Mouse (Mus musculus): Measurements from ENCODE around the gene Hist1h4b. TPM values are rescaled to one million over a fixed set of nuclear protein-coding genes. Genes with fewer than 3 reads are reported as not detected.
"Not testable (repeated sequence)": the region's sequence is repeated elsewhere in the genome, so short reads cannot be mapped to it uniquely, and the experiment has no call there.

Gene Hist1h4b
- polyA plus RNA-seq, 1 experiment: 16.8 TPM

DNA sequence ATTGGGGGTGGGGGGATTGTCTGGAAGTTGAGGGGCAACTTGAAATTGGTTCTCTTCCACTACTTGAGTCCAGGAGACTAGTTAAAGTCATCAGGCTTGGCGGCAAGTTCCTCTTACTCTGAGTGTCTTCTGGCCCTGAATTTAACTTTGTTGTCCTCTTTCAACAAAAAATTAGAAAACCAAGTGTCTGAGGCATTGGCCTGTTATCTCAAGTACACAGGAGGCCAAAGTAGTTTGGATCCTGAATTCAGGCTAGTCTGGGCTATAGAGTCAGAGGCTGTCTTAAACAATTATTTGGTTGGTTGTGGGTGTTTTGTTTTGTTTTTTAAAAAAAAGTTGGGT is 8.3 kb downstream of the Hist1h4b start:
- Histone ChIP-seq H3K79me3 (ENCODE audit: low read depth) (no peaks in the 10 kb centered on the region), H3K79me2 (ENCODE audit: control insufficient read depth, insufficient read depth) (no peaks in the 10 kb centered on the region), H3K27me3 (ENCODE audit: control insufficient read depth, insufficient read depth, insufficient read length) (no peaks in the 10 kb centered on the region), H3ac (ENCODE audit: control insufficient read depth, insufficient read length, low read depth) (no peak overlapping the region), H3K4me3 (ENCODE audit: insufficient read depth, poor library complexity, severe bottlenecking) (no peak overlapping the region), H3K36me3 (ENCODE audit: control insufficient read depth, insufficient read depth) (no peaks in the 10 kb centered on the region)
- TF ChIP-seq MYOD1 (IDR thresholded peaks at IDR 0.05; ENCODE audit: control insufficient read depth, insufficient read length, low read depth) (no peak), CTCF (IDR thresholded peaks at IDR 0.05; ENCODE audit: control insufficient read depth, insufficient read depth, insufficient read length) (no peak), USF1 (IDR thresholded peaks at IDR 0.05; ENCODE audit: low read depth) (no peak), MAX (IDR thresholded peaks at IDR 0.05) (no peak)

DNA sequence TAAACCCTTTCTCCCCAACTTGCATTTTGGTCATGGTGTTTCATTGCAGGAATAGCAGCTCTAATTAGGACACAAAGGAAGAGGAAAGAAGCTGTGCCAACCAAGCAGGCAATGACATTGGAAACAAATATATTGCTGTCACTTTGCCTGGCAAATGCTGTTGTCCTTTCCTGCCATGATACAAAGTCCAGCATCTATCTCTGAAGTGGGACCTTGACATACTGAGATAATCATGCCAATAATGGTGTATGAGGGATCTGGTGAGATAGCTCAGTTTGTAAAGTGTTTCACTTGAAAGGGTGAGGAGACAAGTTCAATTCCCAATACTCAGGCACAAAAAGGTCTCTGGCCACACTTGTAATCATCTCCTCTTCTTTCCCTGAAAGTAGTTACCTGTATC is 10.0 kb downstream of the Hist1h4b start:
- H3K79me3 ChIP-seq (ENCODE audit: low read depth): no peaks in the 10 kb centered on the region
- H3K36me3 ChIP-seq (ENCODE audit: control insufficient read depth, insufficient read depth): no peaks in the 10 kb centered on the region
- no peaks in the 10 kb centered on the region for H3K27me3 ChIP-seq (ENCODE audit: control insufficient read depth, insufficient read depth, insufficient read length)
- no peaks in the 10 kb centered on the region for H3K79me2 ChIP-seq (ENCODE audit: control insufficient read depth, insufficient read depth)
- H3ac ChIP-seq (ENCODE audit: control insufficient read depth, insufficient read length, low read depth): no peak overlapping the region
- no peak for TF ChIP-seq USF1 (IDR thresholded peaks at IDR 0.05; ENCODE audit: low read depth)
- TF ChIP-seq CEBPB (IDR thresholded peaks at IDR 0.05; ENCODE audit: low read depth): no peak
- no peak for TF ChIP-seq MYOG (IDR thresholded peaks at IDR 0.05; ENCODE audit: control insufficient read depth, extremely low read depth, insufficient read length)
- TF ChIP-seq MYOD1 (IDR thresholded peaks at IDR 0.05; ENCODE audit: control insufficient read depth, insufficient read length, low read depth): no peak
- TF ChIP-seq MAX (IDR thresholded peaks at IDR 0.05): no peak
- no peak for TF ChIP-seq FOSL1 (IDR thresholded peaks at IDR 0.05; ENCODE audit: insufficient read depth, low read length, poor library complexity, severe bottlenecking)
- TF ChIP-seq CTCF (IDR thresholded peaks at IDR 0.05; ENCODE audit: control insufficient read depth, insufficient read depth, insufficient read length): no peak
- H3K4me3 ChIP-seq (ENCODE audit: insufficient read depth, poor library complexity, severe bottlenecking): no peak overlapping the region

DNA sequence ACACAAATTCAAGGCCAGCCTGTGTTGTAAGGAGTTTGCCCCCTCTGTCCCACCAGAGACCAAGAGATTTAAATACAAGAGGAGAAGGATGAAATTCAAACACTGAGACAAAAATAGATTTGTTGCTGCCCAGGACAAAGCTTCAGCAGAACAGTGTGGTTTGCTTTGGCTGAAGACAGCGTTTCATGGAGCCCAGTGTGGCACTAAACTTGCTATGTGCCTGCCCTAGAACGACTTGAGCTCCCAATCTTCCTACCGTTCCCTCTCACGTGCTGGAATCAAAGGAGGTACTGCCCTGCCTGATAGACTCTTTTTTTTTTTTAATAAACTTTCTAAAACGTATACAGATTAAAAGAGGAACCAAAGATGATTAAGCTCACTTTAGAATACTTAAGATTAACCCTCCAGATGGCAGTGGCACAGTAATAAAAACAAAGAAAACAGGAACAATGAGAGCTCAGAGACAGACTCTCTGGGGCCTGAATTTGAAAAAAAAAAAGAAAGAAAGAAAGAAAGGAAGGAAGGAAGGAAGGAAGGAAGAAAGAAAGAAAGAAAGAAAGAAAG is 12.1 kb downstream of the Hist1h4b start:
- H3K36me3 ChIP-seq (ENCODE audit: control insufficient read depth, insufficient read depth): no peaks in the 10 kb centered on the region
- no peak overlapping the region for H3K4me3 ChIP-seq (ENCODE audit: insufficient read depth, poor library complexity, severe bottlenecking)
- no peaks in the 10 kb centered on the region for H3K27me3 ChIP-seq (ENCODE audit: control insufficient read depth, insufficient read depth, insufficient read length)
- H3K79me2 ChIP-seq (ENCODE audit: control insufficient read depth, insufficient read depth): no peaks in the 10 kb centered on the region
- no peak overlapping the region for H3ac ChIP-seq (ENCODE audit: control insufficient read depth, insufficient read length, low read depth)
- no peaks in the 10 kb centered on the region for H3K79me3 ChIP-seq (ENCODE audit: low read depth)
- TF ChIP-seq USF1 (IDR thresholded peaks at IDR 0.05; ENCODE audit: low read depth) (no peak), MAX (IDR thresholded peaks at IDR 0.05) (no peak)

DNA sequence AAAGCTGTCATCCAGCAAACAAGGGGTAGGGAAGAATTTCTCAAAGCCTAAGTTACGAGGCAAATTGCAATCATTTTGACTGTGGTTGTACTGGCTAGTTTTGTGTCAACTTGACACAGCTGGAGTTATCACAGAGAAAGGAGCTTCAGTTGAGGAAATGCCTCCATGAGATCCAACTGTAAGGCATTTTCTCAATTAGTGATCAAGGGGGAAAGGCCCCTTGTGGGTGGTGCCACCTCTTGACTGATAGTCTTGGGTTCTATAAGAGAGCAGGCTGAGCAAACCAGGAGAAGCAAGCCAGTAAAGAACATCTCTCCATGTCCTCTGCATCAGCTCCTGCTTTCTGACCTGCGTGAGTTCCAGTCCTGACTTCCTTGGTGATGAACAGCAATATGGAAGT is 12.8 kb downstream of the Hist1h4b start, which contains the start of gene Trim38:
Trim38 (plus strand) TSS at position 301 of the 400 bp plus-strand sequence.
- not testable (repeated sequence) for H3K79me3 ChIP-seq (ENCODE audit: low read depth); H3K27me3 ChIP-seq (ENCODE audit: control insufficient read depth, insufficient read depth, insufficient read length); H3K79me2 ChIP-seq (ENCODE audit: control insufficient read depth, insufficient read depth); H3ac ChIP-seq (ENCODE audit: control insufficient read depth, insufficient read length, low read depth); H3K4me3 ChIP-seq (ENCODE audit: insufficient read depth, poor library complexity, severe bottlenecking); H3K36me3 ChIP-seq (ENCODE audit: control insufficient read depth, insufficient read depth)

DNA sequence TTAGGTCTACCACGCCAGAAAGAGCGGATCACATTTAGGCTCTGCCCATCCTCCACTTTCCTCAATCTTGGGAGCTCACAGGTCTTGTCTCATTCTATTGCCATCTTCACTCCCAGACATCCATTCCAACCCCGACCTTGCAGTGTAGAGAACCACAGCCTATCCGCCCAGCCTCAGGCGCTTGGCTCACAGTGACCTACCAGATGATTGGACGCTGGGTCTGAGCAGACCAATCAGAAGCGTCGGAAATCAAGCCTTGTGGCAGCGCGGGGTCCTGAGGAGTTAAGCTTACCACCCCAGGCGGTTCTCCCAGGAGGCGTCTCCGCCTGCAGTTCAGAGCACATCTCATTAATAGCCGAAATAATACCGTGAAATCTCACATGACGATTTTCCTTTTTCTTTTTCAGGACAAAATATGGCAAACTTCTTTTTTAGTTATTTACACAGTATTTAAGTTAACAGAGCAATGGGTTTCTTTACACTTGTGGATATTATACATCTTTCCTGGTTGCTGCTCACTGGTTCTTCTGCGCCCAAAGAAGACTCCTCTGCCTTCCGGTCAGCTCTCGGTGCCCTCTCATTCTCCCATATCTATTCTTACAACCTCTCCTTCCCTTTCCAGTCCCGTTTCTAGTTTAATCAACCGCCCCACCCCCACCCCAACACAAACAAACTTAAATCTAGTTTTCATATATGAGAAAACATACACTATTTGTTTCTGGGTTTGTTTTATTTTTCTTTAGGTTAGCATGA is 15.9 kb downstream of the Hist1h4b start:
- Histone ChIP-seq H3K27me3 (ENCODE audit: control insufficient read depth, insufficient read depth, insufficient read length) (no peaks in the 10 kb centered on the region), H3K79me2 (ENCODE audit: control insufficient read depth, insufficient read depth) (no peaks in the 10 kb centered on the region), H3K4me3 (ENCODE audit: insufficient read depth, poor library complexity, severe bottlenecking) (no peak overlapping the region), H3K79me3 (ENCODE audit: low read depth) (no peaks in the 10 kb centered on the region), H3K36me3 (ENCODE audit: control insufficient read depth, insufficient read depth) (no peaks in the 10 kb centered on the region), H3ac (ENCODE audit: control insufficient read depth, insufficient read length, low read depth) (no peak overlapping the region)
- TF ChIP-seq MYOD1 (IDR thresholded peaks at IDR 0.05; ENCODE audit: control insufficient read depth, insufficient read length, low read depth) (no peak), CEBPB (IDR thresholded peaks at IDR 0.05; ENCODE audit: low read depth) (no peak), USF1 (IDR thresholded peaks at IDR 0.05; ENCODE audit: low read depth) (no peak), CTCF (IDR thresholded peaks at IDR 0.05; ENCODE audit: control insufficient read depth, insufficient read depth, insufficient read length) (no peak), MAX (IDR thresholded peaks at IDR 0.05) (no peak), MYOG (IDR thresholded peaks at IDR 0.05; ENCODE audit: control insufficient read depth, extremely low read depth, insufficient read length) (no peak), FOSL1 (IDR thresholded peaks at IDR 0.05; ENCODE audit: insufficient read depth, low read length, poor library complexity, severe bottlenecking) (no peak)

DNA sequence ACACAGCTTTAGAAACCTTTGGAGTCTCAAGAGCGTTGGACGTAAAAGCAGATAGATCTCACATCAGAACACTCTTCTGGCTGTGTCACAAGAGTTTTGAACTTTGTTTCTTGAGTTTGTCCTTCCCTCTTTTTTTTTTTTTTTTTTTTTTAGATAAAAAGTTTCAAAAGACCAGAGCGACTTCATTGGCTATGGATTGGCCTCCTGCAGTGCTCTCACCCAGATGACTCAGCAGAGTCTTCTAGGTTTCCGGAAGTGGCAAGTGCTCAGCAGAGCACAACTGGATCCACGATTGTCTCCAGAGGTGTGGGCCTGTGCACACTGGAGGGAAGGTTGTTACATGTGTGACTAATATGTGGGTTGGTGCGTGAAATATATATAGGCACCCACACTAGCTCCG is 21.5 kb downstream of the Hist1h4b start:
- no peak overlapping the region for H3K4me3 ChIP-seq (ENCODE audit: insufficient read depth, poor library complexity, severe bottlenecking)
- no peaks in the 10 kb centered on the region for H3K36me3 ChIP-seq (ENCODE audit: control insufficient read depth, insufficient read depth)
- TF ChIP-seq CEBPB (IDR thresholded peaks at IDR 0.05; ENCODE audit: low read depth): no peak
- no peak for TF ChIP-seq CTCF (IDR thresholded peaks at IDR 0.05; ENCODE audit: control insufficient read depth, insufficient read depth, insufficient read length)
- TF ChIP-seq MYOG (IDR thresholded peaks at IDR 0.05; ENCODE audit: control insufficient read depth, extremely low read depth, insufficient read length): no peak
- TF ChIP-seq MAX (IDR thresholded peaks at IDR 0.05): no peak
- TF ChIP-seq USF1 (IDR thresholded peaks at IDR 0.05; ENCODE audit: low read depth): no peak
- TF ChIP-seq MYOD1 (IDR thresholded peaks at IDR 0.05; ENCODE audit: control insufficient read depth, insufficient read length, low read depth): no peak
- no peak for TF ChIP-seq FOSL1 (IDR thresholded peaks at IDR 0.05; ENCODE audit: insufficient read depth, low read length, poor library complexity, severe bottlenecking)
- no peaks in the 10 kb centered on the region for H3K79me2 ChIP-seq (ENCODE audit: control insufficient read depth, insufficient read depth)
- no peaks in the 10 kb centered on the region for H3K79me3 ChIP-seq (ENCODE audit: low read depth)
- H3ac ChIP-seq (ENCODE audit: control insufficient read depth, insufficient read length, low read depth): no peak overlapping the region
- H3K27me3 ChIP-seq (ENCODE audit: control insufficient read depth, insufficient read depth, insufficient read length): no peaks in the 10 kb centered on the region

All from C2C12 (cell line).